Mouse (Mus musculus) liver, embryonic 18 days (tissue): Measurements from ENCODE around the gene Sgo2b. TPM values are rescaled to one million over a fixed set of nuclear protein-coding genes. Genes with fewer than 3 reads are reported as not detected.

Experiments used
- polyA plus RNA-seq: library from polyadenylated mRNA; depleted of rRNA; stranded (reverse); fragments of >200 nt; gene quantifications from 2 replicates; pipeline ENCODE4 v1.2.3, GENCODE M21; 2012; rRNA removed

Sgo2b gene
- not detected in 2 replicates for polyA plus RNA-seq

DNA sequence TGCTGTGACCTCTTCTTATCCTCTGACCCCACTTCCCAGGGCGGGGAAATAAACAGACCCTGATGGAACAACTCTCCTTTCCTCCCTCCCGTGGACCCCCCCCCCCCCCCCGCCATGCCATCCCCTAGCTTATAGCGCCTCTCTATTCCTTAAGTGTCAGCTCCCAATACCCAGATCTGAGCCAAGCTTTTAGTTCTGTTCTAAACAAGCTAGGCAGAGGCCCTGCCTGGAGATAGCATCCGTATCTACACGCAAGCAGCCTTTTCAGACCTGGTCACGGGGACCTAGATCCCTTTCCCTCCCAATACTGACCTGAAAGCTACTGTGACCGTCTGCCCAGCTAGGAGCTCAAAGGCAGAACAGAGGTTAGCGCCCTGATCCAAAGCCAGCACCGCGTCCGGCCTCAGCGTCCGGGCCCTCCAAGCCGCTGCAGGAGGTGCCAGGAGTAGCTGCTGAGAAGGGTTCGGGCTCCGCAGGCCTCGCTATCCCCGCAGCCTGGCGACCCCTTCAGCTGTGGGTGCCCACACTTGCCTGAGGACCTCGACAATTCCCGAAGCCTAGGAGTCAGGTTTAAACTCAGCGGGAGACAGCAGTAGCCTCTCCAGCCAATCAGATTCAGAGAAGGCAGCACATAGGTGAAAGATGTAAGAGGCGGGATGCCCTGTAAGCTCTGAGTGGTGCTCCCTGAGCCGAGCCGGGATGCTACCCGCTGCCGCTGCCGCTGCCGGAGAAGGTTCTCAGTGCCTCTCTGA, at the start of gene Sgo2b:
Gene Sgo2b, minus strand, starts transcription at position 623 of the 752 bp plus-strand sequence.

